Mouse (Mus musculus) cortical plate, adult 2 months (tissue): ENCODE results near the gene Clca3b. TPM values are rescaled to one million over a fixed set of nuclear protein-coding genes. Genes with fewer than 3 reads are reported as not detected.
"Not testable (repeated sequence)": the region's sequence is repeated elsewhere in the genome, so short reads cannot be mapped to it uniquely, and the experiment has no call there.

ENCODE experiments used
- H3K27ac ChIP-seq: fragments of 200-500 bp; 2 replicates; pipeline ENCODE4 v1.5.1; 2012; ENCODE audit warnings: low read length, control low read depth, inconsistent platforms; ENCODE audit not compliant: insufficient read depth
- H3K4me1 ChIP-seq: fragments of 200-500 bp; 2 replicates; pipeline ENCODE4 v1.6.1; 2011; ENCODE audit warnings: low read length; ENCODE audit not compliant: control insufficient read depth, insufficient read depth
- H3K4me3 ChIP-seq: fragments of 200-500 bp; 2 replicates; pipeline ENCODE4 v1.5.1; 2011; ENCODE audit warnings: mild to moderate bottlenecking, low read length, control low read depth; ENCODE audit not compliant: insufficient read depth
- CTCF ChIP-seq: fragments of 200-500 bp; IDR thresholded peaks from 2 replicates; pipeline ENCODE4 v1.5.1; 2011; ENCODE audit warnings: mild to moderate bottlenecking, control low read depth, low read length; ENCODE audit not compliant: insufficient read depth; ENCODE audit errors: extremely low read depth
- POLR2A ChIP-seq: fragments of 200-500 bp; IDR thresholded peaks from 2 replicates; pipeline ENCODE4 v1.6.1; 2011; ENCODE audit warnings: mild to moderate bottlenecking, low read length, control low read depth; ENCODE audit not compliant: insufficient read depth; ENCODE audit errors: extremely low read depth
- polyA plus RNA-seq: library from polyadenylated mRNA; depleted of rRNA; stranded (reverse); fragments of >200 nt; gene quantifications from 2 replicates; pipeline ENCODE4 v1.2.3, GENCODE M21; 2012; rRNA removed

The Clca3b gene
- polyA plus RNA-seq, 1 experiment, result not detected

DNA sequence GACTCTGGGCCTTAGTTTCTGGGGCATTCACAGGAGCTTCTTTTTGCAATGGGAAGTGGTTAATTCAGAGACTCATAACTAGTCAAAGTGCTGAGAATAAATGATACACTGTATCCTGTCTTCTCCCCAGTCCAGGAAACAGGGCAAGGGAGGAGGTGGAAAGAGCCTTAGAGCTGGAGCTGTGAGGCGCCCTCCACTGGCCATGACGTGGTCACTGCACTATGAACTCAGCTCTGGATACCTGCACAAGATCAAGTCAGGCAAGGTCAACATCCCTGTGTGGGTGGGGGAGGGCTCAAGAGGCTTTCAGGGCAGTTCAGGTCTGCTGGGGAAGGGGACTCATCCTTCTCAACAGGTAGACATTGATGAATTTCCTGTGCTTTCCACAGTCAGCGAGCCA is 37.3 kb downstream of the Clca3b start:
- TF ChIP-seq POLR2A, result no peak
- no peak for TF ChIP-seq CTCF
- no peak overlapping the region for H3K27ac ChIP-seq
- H3K4me1 ChIP-seq, result no peaks in the 10 kb centered on the region; the same call in 1 of the 2 replicates

DNA sequence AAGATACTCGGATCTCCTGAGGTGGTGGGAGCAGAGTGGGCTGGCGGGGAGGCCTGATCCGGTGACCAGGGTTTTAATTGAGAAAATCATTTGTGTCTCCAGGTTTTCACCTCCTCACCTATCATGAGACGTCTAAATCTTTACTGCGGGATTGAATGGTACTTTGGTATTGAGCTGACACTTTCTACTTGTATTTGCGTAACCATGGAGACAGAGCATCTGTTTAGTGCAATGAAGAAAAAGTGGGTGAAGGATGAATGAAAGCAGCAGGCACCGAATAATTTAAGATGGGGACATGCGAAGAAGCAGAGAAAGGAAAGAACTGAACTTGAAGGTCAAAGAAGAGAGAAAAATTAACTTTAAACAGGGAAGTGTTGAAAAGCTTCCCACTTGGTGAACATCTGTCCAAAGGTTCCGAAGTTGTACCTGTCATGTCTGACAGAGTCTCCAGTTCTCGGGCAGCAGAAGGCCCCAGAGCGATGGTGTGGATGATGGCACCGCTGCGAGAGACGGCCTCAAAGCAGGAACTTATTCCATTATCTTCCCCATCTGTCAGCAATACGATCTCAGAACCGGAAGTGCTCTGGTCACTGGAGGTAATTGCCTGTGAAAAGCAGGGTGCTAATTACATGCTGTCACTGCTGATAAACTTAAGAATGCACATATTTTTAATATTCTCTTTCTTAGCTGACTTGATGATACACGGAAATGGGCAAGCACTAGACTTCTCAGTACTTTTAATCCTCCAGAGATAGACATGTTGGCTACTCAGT is 40.8 kb downstream of the Clca3b start:
- not testable (repeated sequence) for H3K27ac ChIP-seq, H3K4me3 ChIP-seq, H3K4me1 ChIP-seq

More for the DNA sequence above, 37.3 kb downstream of the Clca3b start:
- no peak overlapping the region for H3K4me3 ChIP-seq

DNA sequence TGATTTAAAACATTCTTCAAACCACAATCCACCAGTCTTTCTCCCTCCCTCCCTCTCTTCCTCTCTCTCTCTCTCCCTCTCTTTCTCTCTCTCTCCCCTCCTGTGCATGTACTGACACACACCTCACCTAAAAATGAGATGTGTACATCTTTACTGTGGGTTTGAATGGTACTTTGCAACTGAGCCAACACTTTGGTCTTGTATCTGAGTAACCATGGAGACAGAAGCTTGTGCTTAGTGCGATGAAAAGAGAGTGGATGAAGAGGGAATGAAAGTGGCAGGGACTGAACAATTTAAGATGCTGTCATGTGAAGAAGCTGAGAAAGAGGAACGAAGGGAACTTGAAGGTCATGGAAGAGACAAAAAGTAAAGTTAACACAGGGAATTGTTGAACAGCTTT is 42.5 kb downstream of the Clca3b start:
- H3K4me1 ChIP-seq, H3K27ac ChIP-seq, H3K4me3 ChIP-seq: not testable (repeated sequence)

DNA sequence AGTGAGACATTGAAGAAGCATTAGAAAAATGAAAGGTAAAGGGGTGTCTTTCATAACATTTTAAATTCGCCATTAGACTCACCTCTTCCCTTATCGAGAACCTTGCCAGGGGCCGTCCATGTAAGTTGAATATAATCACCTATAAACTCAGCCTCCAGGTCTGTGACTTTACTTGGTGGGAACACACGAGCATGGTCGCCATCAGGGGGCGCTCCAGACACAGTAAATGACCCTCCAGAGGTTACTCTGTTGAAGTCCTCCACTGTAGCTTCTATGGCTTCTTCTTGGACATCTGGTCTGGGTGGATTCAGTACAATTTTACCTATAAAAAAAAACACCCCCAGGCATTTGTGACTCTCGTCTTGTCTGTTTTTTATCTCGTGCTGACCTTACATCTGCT is 47.3 kb downstream of the Clca3b start:
- Histone ChIP-seq H3K4me3 (no peak overlapping the region), H3K27ac (no peak overlapping the region), H3K4me1 (no peaks in the 10 kb centered on the region)
- peak; percentile 33; the same call in 1 of the 2 replicates for TF ChIP-seq CTCF
- TF ChIP-seq POLR2A, result no peak

DNA sequence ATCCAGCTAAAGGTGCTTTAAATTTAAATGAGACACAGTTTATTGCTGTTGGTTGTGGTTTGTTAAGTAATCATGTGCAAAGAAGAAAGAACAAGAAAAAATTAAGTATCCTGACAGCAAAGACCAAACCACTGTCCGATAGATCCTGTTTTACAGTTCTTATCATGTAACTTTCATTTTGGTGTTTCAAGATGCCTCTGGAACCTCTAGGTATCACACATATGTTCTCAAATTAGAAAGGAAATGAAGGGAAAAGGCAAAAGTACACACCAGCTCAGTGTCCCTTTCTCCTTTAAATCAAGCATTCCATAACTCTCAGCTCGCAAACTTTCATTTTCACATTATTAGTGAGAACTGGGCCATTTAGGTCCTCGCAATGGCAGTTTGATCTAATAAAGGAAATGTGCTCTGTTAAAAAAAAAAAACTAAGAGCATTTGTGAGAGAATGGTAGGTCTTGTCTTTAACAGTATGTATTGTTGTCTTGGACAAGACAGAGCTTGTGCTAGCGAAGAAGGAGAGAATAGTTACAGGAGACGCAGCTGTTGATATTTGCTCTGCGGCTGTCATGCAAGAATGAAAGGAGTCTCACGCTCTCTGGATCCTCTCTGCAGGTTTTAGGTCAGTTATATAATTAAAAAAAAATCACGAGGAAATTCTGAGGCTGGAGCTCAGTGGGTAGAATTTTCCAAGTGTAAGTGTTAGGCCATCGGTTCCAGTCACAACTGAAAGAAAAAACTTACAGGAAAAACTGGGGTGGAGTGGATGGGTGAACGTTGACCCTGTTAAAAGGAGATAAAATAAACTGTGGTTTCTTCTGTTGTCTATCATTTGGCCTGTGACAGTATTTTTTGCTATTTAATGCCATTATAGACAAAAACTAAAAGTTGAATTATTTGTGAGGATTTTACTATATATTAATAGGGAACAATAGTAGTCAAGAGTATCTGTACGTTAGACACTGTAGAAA is 63.7 kb downstream of the Clca3b start:
- no peaks in the 10 kb centered on the region for H3K4me1 ChIP-seq
- H3K4me3 ChIP-seq, result no peak overlapping the region
- TF ChIP-seq POLR2A (no peak), CTCF (no peak)
- no peak overlapping the region for H3K27ac ChIP-seq

Other genes starting within 250 kb of the Clca3b start
- 25.8 and 27.3 TPM in 2 replicates for gene Sh3glb1, start 129.0 kb downstream of the Clca3b start, polyA plus RNA-seq
- 0.33 and 0.40 TPM in 2 replicates for gene Clca3a1, start 88.4 kb downstream of the Clca3b start, polyA plus RNA-seq
- 0.08 and 0.15 TPM in 2 replicates for gene Clca3a2, start 29.9 kb downstream of the Clca3b start, polyA plus RNA-seq
- not detected in 2 replicates for gene Clca4b, start 83.2 kb upstream of the Clca3b start, polyA plus RNA-seq
- not detected in 2 replicates for gene Clca4a, start 125.7 kb upstream of the Clca3b start, polyA plus RNA-seq
- gene Clca1, start 183.4 kb upstream of the Clca3b start, polyA plus RNA-seq, result not detected in 2 replicates